Mouse (Mus musculus) spleen, adult 2 months (tissue): ENCODE measurements around the gene Alcam.

ENCODE experiments used
- CTCF ChIP-seq: fragments of 200-500 bp; IDR thresholded peaks from 2 replicates; pipeline ENCODE4 v1.5.1; 2011; ENCODE audit warnings: mild to moderate bottlenecking, inconsistent platforms; ENCODE audit not compliant: insufficient read depth, insufficient read length, insufficient replicate concordance; ENCODE audit errors: extremely low read depth
- POLR2A ChIP-seq: fragments of 200-500 bp; IDR thresholded peaks from 2 replicates; pipeline ENCODE4 v1.6.1; 2011; ENCODE audit warnings: low read depth, low read length, inconsistent platforms

GRCm38 (mm10) chr16:52449889-52450244, 4.0 kb downstream of the Alcam start:
- TF ChIP-seq POLR2A (no peak), CTCF (no peak)
